Mouse (Mus musculus) layer of hippocampus, adult 9-10 months (tissue): ENCODE results near the gene Gm10563.
"Not testable (repeated sequence)": the region's sequence is repeated elsewhere in the genome, so short reads cannot be mapped to it uniquely, and the experiment has no call there.

Experiments
- DNase-seq: peaks from one replicate; pipeline ENCODE4 v3.0.0; 2022; ENCODE audit warnings: low spot score

Gene Gm10563

DNA sequence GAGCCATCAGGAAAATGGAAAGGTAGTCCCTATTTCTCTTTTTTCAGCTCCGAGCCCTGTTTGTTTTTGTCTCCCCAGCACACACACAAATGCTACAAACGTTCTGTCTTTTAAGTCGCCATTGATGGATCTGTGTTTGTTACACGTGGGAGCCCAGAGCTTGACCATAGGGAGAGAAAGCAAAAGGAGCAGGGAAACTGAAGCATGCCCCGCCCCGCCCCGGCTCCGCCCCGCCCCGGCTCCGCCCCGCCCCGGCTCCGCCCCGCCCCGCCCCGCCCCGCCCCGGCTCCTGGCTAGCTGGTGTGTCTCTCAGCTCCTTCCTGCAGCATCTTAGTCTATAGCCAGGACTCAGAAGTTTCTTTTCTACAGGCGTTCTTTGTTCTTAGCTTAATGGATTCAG lies 46.7 kb downstream of the Gm10563 start:
- no peak for DNase-seq

DNA sequence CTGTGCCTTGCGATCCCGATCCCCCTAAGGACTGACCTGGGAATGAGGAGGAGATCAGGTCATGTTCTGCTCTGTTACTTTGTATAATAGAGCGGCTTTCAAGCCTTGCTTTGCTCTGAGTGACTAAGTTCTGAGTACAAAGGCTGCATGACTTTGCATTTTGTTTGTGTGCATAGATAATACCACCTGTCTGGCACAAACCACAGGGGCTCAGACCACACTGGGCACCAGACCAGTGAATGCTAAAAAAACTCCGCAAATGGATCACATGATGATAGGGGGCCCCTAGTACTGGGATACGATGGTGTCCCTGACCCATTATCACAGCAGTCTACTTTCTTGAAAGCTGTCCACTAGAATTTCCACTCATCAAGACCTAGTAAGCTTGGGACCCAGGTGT lies 48.6 kb downstream of the Gm10563 start:
- DNase-seq = no peak

DNA sequence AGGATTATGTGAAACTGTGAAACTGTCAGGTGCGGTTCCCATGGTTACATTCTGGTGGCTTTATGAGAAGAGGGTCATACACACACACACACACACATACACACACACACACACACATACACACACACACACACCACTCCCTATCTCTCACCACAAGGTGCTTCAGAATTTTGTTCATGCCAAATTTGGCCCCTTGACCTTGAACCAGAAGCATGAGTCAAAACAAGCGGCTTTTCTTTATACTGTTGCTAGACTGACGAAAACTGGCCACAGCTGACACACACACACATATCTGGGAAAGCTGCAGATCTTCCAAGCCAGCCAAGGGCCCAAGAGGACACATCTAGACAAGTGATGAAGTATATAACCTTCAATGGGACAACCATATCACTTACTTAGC lies 49.4 kb downstream of the Gm10563 start:
- DNase-seq = no peak

DNA sequence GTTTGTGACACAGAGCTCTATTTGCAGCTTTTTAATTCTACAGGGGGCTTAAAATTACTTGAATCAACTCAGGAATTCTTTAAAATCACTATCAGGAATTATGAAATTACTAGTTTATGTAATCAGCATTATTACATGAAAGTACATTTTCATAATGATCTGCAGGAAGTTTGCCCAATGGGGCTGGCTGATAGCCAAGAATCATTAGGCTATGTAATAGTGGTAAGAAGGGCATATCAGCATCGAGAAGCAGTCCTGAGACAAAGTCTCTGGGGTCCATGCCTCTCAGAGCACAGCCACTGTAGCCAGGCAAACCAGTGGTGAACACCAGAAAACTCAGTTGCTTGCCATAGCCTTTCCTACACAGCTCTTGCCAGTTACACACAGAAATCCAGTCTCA lies 51.4 kb downstream of the Gm10563 start:
- DNase-seq = no peak

GRCm38 (mm10) chr4:155591012-155591719 lies 54.0 kb downstream of the Gm10563 start:
- DNase-seq = no peak

DNA sequence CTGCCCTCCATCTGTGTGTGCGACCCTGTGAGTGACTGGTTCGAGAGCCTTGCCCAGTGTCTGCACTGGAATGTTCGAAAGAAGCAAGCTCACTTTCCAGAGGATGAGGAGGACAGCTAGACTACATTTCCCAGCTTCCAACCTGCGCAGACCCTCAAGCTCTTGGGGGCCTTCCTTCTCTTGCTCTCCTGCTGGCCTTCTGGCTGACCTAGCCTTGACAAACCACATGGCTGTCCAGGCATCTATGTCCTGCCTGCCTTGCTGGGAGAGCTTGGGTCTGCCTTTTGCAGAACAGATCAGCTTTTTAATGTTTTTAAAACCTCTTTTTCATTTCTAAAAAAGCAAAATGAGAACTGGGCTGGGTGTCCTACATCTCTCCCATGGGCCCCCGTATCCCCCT lies 55.9 kb downstream of the Gm10563 start:
- no peak for DNase-seq

GRCm38 (mm10) chr4:155582279-155582905 lies 62.8 kb downstream of the Gm10563 start:
- DNase-seq = no peak

GRCm38 (mm10) chr4:155580420-155580819 lies 64.8 kb downstream of the Gm10563 start:
- no peak for DNase-seq

GRCm38 (mm10) chr4:155578336-155579125 lies 66.7 kb downstream of the Gm10563 start:
- no peak for DNase-seq

DNA sequence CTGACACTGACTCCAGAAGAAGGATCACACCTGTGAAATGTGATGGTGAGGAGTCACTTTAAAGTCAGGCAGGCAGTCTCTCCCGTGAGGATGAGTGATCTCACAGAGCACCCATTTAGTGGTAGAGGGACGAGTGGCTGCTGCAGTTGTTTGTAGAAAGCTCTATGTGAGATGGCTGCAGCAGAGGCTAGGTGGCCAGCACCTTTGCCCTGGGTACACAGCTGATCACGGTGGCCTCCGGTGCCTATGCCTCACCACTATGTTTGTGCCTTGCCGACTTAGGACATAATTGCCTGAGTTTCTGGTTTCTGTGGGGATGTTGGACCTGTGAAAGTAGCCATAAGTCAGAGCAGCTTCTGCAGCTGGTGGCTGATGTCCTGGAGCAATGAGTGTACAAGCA lies 67.5 kb downstream of the Gm10563 start:
- no peak for DNase-seq

DNA sequence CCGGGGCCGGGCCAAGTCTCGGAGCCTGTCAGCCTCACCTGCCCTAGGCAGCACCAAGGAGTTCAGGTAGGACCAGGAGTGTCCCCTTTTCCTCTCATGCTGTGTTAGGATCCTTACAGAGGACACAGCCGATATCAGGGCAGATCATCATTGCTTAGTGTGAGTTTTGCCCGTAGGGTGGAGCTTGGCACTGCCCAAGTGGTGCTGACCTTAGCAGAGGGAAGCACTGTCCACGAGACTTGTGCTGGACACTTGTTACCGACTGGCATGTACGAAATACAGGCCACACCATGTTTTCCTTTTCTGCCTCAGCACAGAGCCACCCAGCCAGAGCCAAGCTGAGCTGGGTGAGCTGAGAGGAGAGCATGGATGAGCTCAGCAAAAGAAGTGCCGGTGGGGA lies 68.1 kb downstream of the Gm10563 start:
- no peak for DNase-seq

DNA sequence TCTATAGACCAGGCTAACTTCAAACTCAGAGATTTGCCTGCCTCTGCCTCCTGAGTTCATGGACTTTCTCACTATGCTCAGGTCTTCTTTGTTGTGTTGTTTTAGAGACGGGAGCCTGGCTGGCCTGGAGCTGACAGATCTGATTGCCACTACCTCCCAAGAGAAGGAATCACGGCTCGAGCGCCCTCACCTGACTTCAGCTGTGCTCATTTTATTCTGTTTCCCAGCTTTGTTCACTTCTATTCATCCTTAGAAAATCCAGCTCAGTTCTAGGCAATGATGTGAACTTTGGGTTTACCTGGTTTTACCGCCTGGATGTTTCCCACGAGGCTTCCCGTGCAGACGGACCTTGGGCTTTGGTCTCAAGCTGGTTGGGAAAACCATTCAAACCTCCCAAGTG lies 69.7 kb downstream of the Gm10563 start:
- DNase-seq = no peak

DNA sequence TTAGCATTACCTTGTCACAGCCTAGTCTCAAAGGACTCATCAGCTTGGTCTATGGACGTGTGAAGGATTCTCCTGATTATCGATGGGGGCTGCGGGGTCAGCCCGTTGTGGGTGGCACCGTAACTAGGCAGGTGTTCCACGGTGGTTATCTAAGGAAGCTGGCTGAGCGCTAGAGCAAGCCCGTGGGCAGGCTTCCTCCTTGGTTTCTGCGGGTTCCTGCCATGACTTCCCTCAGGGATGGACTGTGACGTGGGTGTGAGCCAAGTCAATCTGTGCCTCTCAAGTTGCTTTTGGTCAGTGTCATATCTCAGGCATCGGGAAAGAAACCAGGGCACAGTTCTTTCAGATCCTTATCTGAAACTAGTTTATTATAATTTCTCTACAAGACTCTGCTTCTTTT lies 70.3 kb downstream of the Gm10563 start:
- DNase-seq = no peak

GRCm38 (mm10) chr4:155573876-155574275 lies 71.3 kb downstream of the Gm10563 start:
- no peak for DNase-seq

DNA sequence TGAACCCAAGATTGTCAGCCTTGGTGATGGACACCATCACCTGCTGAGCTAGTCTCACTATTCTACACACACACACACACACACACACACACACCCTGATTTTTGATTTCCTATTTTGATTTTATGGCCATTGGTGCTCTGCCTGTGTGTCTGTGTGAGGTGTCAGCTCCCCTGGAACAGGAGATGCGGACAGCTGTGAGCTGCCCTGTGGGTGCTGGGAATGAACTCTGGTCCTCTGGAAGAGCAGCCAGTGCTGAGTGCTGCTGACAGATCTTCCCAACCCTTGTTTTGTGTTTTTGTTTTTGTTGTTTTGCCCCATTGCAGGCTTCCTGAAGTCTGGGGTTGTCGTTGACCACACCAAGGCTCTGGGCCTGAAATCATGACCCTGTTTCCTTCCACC lies 72.1 kb downstream of the Gm10563 start:
- DNase-seq = no peak

DNA sequence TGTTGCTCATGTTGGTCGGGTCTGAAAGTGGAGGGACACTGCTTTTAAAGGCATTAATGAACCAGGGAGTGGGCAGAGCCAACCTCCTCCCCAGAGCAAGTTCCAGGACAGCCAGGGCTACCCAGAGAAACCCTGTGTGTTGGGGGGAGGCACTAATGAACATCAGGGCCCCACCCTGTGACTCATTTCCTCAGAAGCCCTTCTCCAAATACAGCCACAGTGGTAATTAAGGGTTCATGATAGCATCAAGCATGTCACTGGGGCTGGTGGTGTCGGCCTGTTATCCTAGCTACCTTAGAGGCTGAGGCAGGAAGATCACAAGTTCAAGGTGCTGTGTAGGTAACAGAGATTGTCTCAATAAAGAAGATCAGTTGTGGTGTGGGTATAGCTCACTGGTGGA lies 73.8 kb downstream of the Gm10563 start:
- no peak for DNase-seq

DNA sequence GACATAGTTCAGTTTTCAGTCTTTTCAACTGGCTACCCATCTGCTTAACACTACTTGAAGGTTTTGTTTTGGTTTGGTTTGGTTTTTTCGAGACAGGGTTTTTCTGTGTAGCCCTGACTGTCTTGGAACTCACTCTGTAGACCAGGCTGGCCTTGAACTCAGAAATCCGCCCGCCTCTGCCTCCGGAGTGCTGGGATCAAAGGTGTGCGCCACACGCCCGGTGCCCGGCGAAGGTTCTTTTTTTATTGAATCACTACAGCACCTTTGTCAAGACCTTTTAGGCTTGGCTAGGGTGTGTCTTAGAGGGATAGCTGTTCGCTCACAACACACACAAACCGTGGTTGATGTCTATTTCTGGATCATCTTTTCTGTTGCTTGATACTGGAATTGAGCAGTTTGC lies 74.9 kb downstream of the Gm10563 start:
- not testable (repeated sequence) for DNase-seq

- no peak for DNase-seq
Observed at GRCm38 (mm10) chr4:155569818-155570217, 75.4 kb downstream of the Gm10563 start.

DNA sequence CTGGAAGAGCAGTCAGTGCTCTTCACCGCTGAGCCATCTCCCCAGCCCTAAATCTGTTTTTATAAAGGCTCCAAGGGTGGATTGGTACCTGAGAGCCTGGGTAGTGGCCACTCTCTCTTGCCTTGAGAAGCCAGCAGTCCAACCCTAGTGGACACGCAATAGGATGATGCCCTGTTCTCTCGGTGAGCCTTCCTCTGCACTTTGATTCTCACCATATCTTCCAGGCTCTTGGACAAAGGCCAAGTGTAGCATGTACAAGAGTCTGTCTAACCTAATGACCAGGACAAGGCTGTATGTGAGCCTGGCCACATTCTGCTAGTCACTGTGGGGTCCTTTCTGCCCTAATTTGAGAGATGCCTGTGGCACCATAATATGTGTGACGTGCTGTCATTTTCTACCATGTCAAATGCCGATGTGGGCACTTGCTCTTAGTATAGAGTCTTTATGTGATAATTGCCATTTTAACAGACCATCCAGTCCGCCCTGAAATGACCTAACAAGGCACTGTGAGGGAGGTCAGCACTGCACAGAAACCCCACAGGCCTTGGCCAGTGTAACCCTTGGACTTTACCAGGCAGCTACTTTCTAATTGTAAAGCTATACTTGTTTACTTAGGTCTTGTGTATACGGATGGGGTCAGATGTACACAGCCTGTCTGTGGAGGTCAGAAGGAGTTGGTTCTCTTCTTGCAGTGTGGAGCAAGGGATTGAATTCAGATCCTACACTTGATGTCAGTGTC lies 76.4 kb downstream of the Gm10563 start:
- no peak for DNase-seq

DNA sequence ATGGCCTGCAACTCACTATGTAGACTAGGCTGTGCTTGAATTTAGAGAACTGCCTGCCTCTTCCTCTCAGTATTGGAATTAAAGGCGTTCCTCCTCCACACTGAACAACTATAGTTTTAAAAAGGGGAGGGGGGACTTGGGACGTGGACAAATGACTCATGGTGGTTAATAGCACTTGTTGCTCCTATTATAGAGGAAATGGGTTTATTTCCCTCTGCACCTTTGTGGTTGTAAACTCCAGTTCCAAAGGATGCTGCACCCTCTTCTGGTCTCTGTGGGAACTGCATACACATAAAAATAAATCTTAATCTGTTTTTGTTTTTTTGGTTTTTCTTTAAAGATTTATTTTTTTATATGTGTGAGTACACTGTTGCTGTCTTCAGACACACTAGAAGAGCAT lies 77.0 kb downstream of the Gm10563 start:
- no peak for DNase-seq

DNA sequence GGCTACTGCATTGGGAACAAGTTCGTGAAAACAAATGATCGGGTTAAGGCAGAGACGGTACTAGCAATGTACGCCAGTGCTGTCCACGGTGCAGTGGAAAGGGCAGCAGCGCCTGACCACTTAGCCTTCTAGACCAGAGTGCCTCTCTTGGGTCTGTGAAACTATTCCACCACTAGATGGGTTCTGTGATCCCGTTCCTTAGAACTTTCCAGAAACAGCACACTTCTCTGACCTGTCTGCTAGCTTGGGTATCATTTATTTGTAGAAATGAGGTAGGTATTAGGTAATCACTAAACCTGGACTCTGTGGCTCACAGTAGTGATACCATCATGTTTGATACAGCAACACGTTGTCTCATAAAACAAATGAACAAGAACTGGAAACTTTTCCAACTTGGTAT lies 78.7 kb downstream of the Gm10563 start:
- DNase-seq = no peak
